Mouse (Mus musculus): ENCODE results near the gene Izumo4.

Izumo4 gene

GRCm38 (mm10) chr10:80686617-80687016 lies 15.4 kb upstream of the Izumo4 start:
- no peak for DNase-seq (ENCODE audit: low read depth in 2 of 2, low spot score in 2 of 2)

DNA sequence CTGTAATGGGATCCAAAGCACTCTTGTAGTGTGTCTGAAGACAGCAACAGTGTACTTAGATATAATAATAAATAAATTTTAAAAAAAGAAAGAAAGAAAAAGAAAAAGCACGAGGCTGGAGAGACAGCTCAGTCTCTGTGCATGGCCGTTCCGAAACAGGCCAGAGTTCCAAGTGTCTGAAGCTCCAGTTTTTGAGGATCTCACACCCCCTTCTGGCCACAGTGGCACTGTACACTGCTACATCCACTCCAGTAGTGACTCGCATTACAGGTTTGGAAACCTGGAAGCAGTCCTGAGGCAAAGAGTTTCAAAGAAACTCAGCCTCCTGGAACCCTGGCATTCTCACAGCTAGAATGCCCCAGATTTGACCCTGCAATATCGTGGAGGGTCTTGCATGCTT lies 14.1 kb upstream of the Izumo4 start:
- DNase-seq (ENCODE audit: low read depth in 2 of 2, low spot score in 2 of 2) = peak; percentile 59 to 69

DNA sequence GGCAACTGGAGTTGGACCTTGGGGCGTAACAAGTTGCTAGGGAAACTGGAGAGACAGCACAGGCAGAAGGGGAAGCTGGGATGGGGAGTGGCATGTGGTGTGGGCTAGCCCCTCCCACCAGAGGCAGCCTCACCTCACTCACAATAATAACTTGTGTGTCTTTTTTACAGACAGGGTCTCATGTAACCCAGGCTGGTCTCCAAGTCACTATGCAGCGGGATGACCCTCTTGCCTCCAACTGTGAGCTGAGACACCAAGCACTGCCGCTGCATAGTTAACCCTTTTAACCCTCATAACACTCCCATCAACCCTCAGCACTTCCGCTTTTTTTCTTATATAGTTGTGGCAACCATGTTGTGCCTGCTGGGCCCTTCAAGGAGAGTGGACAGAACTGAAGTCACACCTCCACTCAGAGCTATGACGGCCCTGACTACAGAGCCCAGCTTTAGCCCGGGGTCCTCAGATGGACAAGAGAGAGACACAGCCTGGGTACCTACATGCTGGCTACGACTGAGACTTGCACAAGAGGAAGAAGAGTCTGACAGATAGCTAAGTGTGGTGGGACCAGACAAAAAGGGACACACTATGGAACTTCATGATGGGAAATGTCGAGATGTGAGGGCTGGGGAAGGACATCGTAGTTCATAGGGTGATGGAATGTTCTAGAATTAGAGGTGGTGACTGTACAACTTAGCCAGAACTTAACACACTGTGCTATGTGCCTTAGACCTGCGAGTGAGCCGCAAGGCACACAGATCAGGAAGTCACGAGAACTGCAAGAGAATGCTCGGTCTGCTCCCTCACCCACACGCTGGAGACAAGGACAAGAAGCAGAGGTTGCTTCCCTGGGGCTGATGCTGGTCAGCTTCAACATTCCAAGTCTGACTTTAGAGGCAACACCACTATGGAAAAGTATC lies 9.5 kb upstream of the Izumo4 start:
- DNase-seq (ENCODE audit: low read depth in 2 of 2, low spot score in 2 of 2) = no peak

- DNase-seq (ENCODE audit: low read depth in 2 of 2, low spot score in 2 of 2) = no peak
Observed at GRCm38 (mm10) chr10:80693401-80694045, 8.5 kb upstream of the Izumo4 start.

DNA sequence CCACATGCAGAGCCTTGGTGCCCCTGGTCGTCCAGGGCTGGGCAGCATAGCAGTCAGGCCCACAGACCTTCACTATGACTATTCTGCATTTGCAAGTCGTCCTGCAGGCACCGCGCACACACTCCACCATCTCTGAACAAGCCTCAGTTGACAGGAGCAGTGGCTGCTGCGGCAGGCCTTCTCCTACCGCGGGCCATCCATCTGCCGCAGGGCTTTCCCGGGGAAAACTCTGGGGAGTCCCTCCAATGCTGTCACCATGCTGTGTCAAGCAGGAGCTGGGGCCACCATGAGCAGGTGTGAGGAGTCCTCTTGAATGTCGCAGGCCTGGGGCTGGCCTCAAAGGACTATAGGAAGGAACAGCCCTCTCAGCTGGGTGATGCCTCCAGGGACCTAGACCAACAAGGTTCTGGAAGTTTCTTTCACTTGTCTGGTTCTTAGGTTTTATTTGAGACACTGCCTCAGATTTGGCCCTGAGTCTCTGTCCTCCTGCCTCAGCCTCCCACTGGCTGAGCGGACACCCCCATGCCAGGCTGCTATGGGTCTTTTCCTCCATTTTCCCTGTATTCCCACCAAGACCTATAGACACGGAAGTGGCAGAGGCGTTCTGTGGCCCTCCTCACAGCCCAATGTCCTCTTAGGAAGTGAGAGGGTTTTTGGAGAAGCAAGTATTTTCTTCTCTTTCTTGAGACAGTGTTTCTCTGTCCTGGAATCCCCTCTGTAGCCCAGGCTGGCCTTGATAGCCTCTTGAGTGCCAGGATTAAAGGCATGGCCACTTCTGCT lies 7.6 kb upstream of the Izumo4 start:
- DNase-seq (ENCODE audit: low read depth in 2 of 2, low spot score in 2 of 2) = no peak

- peak; percentile 81 to 83 for DNase-seq (ENCODE audit: low read depth in 2 of 2, low spot score in 2 of 2)
Observed at GRCm38 (mm10) chr10:80695186-80695585, 6.8 kb upstream of the Izumo4 start.

DNA sequence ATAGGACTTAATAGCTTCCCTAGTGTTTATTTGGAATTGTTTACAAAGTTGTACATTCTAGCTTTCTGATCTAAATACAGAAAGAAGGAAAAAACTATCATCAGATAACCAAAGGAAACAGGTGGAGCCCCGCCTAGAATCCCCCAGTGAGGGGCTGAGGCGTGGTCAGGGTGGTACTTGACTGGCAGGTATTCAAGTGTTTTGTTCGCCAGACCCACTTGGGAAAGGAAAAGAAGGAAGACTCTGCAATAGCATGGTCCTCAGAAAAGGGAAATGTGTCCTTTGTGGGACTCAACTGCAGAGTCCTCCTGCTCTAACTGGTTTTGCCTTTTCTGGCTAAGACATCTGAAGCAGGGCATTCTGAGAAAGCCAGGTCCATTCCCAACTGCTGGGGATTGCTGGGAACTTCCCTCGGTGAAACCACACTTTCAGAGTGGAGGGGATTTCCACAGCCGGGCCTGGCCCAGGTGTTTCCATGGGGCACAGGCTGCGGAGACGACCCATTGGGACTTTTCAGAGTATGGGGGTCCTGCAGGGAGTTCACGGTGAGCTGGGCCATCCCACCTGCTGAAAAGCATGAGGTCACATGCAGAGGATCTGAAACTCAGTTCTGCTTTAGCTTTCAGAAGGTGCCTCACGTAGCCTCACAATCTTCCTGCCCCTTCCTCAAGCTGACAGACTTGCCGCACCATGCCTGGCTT lies 6.0 kb upstream of the Izumo4 start:
- no peak for DNase-seq (ENCODE audit: low read depth in 2 of 2, low spot score in 2 of 2)

- DNase-seq (ENCODE audit: low read depth in 2 of 2, low spot score in 2 of 2) = no peak
Observed at GRCm38 (mm10) chr10:80696502-80697392, 5.2 kb upstream of the Izumo4 start.

DNA sequence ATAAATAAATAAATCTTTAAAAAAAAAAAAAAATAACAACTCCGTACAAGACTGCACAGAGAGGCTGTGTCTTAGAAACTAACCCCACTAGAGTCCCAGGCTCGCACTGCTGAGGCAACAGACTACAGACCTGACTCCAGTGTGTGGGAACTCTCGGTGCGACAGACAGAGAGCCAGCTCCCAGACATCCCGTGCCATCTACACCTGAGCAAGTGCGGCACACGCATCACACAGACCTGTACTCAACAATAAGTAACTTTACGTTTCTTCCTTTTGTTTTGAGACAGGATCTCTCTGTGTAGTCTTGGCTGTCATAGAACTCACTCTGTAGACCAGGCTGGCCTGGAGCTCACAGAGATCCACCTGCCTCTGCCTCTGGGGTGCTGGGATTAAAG lies 4.6 kb upstream of the Izumo4 start:
- no peak for DNase-seq (ENCODE audit: low read depth in 2 of 2, low spot score in 2 of 2)

GRCm38 (mm10) chr10:80697812-80698211 lies 4.2 kb upstream of the Izumo4 start:
- DNase-seq (ENCODE audit: low read depth in 2 of 2, low spot score in 2 of 2) = no peak

GRCm38 (mm10) chr10:80698605-80699004 lies 3.4 kb upstream of the Izumo4 start:
- no peak for DNase-seq (ENCODE audit: low read depth in 2 of 2, low spot score in 2 of 2)

GRCm38 (mm10) chr10:80700038-80700504 lies 1.9 kb upstream of the Izumo4 start:
- no peak for DNase-seq (ENCODE audit: low read depth in 2 of 2, low spot score in 2 of 2)

DNA sequence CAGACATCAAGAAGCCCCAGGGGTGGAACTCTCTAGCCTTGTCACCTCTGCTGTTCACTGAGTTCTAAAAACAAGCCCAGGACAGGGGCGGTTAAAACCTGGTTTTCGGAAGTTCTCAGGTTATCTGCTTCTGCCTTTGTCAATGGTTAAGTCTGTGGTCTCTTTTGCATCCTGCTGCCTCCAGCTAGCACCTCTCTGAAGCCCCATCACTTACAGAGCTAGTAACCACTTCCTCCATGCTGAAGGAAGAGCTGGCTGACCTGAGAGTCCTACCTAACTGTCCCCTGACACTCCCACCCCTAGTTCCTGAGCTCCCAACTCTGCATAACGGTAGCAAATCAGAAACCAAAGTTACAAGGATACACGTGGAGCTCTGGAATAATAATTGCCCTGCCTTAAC lies 1.3 kb upstream of the Izumo4 start:
- peak; percentile 61 to 68 for DNase-seq (ENCODE audit: low read depth in 2 of 2, low spot score in 2 of 2)

- peak; percentile 82 to 88 for DNase-seq (ENCODE audit: low read depth in 2 of 2, low spot score in 2 of 2)
Observed at GRCm38 (mm10) chr10:80702536-80703390, 779 bp downstream of the Izumo4 start.

DNA sequence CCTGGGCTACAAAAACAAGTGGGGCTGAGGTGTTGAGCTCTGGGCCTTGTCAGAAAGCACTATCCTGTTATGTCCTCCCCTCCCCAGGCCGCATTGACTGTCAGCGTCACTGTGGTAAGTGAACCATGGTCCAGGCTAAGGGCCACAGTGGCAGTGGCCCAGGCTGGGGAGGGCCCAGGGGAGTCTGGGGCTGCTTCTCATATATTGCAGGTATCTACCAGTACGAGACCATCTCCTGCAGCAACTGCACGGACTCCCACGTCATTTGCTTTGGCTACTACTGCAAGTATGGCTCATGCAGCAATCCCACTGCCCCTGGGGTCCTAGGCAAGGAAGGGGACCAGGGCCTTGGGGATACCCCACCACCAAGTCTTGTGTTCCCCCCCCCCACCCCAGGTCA lies 1.7 kb downstream of the Izumo4 start:
- no peak for DNase-seq (ENCODE audit: low read depth in 2 of 2, low spot score in 2 of 2)

GRCm38 (mm10) chr10:80704418-80704817 lies 2.4 kb downstream of the Izumo4 start:
- no peak for DNase-seq (ENCODE audit: low read depth in 2 of 2, low spot score in 2 of 2)

GRCm38 (mm10) chr10:80705033-80705432 lies 3.0 kb downstream of the Izumo4 start:
- DNase-seq (ENCODE audit: low read depth in 2 of 2, low spot score in 2 of 2) = no peak

- no peak for DNase-seq (ENCODE audit: low read depth in 2 of 2, low spot score in 2 of 2)
Observed at GRCm38 (mm10) chr10:80705479-80705878, 3.5 kb downstream of the Izumo4 start.

- no peak for DNase-seq (ENCODE audit: low read depth in 2 of 2, low spot score in 2 of 2)
Observed at GRCm38 (mm10) chr10:80710834-80711233, 8.8 kb downstream of the Izumo4 start.

Measured in CD8-positive naive resting alpha-beta T cell, adult 2 months (primary cell).